Mouse (Mus musculus) cerebellum, adult 9-11 months (tissue): ENCODE data around the gene P3h3.
"Not testable (repeated sequence)": the region's sequence is repeated elsewhere in the genome, so short reads cannot be mapped to it uniquely, and the experiment has no call there.

Experiments used
- DNase-seq: peaks from one replicate; pipeline ENCODE4 v3.0.0; 2022

The P3h3 gene

GRCm38 (mm10) chr6:124808358-124809012 is 49.1 kb downstream of the P3h3 start, which contains the start of gene Spsb2:
TSS of gene Spsb2 (plus strand) at chr6:124808661.
- peak; percentile 73 for DNase-seq

GRCm38 (mm10) chr6:124807986-124808357 is 49.6 kb downstream of the P3h3 start:
- DNase-seq = peak; percentile 37

GRCm38 (mm10) chr6:124807366-124807765 is 50.2 kb downstream of the P3h3 start:
- DNase-seq = peak; percentile 27

- DNase-seq = peak; percentile 51
Observed at GRCm38 (mm10) chr6:124806446-124807140, 51.0 kb downstream of the P3h3 start.

GRCm38 (mm10) chr6:124805341-124806321 is 51.9 kb downstream of the P3h3 start:
- peak; percentile 93 for DNase-seq

- DNase-seq = no peak
Observed at GRCm38 (mm10) chr6:124804341-124804740, 53.2 kb downstream of the P3h3 start.

GRCm38 (mm10) chr6:124803691-124804090 is 53.9 kb downstream of the P3h3 start:
- DNase-seq = not testable (repeated sequence)

- no peak for DNase-seq
Observed at GRCm38 (mm10) chr6:124803061-124803460, 54.5 kb downstream of the P3h3 start.

GRCm38 (mm10) chr6:124802400-124802799 is 55.2 kb downstream of the P3h3 start:
- not testable (repeated sequence) for DNase-seq

- DNase-seq = no peak
Observed at GRCm38 (mm10) chr6:124796200-124796599, 61.4 kb downstream of the P3h3 start.

GRCm38 (mm10) chr6:124795781-124796180 is 61.8 kb downstream of the P3h3 start:
- no peak for DNase-seq

- DNase-seq = no peak
Observed at GRCm38 (mm10) chr6:124791911-124792310, 65.6 kb downstream of the P3h3 start.
